Mouse (Mus musculus) ES-Bruce4 (cell line): ENCODE measurements around the gene Lrrc57.

Source experiments
- CTCF ChIP-seq: IDR thresholded peaks from one replicate; pipeline ENCODE4 v1.8.1; 2011; ENCODE audit warnings: low read depth, low read length
- POLR2A ChIP-seq: IDR thresholded peaks from one replicate; pipeline ENCODE4 v1.8.1; 2011; ENCODE audit warnings: low read length; ENCODE audit not compliant: insufficient read depth

GRCm38 (mm10) chr2:120575978-120576377, 33.3 kb downstream of the Lrrc57 start:
- TF ChIP-seq POLR2A = no peak
- TF ChIP-seq CTCF = no peak
